Mouse (Mus musculus) frontal cortex, postnatal 14 days (tissue): ENCODE measurements around the gene Ccdc177.
A peak's percentile ranks its signal among the peaks of the same experiment; 100 is the strongest.
"Not testable (repeated sequence)": the region's sequence is repeated elsewhere in the genome, so short reads cannot be mapped to it uniquely, and the experiment has no call there.

ENCODE experiments used
- DNase-seq, 2 experiments: peaks; one replicate each; pipeline ENCODE4 v3.0.0; 2022; ENCODE audit warnings: low spot score in 2 of 2

Gene Ccdc177

DNA sequence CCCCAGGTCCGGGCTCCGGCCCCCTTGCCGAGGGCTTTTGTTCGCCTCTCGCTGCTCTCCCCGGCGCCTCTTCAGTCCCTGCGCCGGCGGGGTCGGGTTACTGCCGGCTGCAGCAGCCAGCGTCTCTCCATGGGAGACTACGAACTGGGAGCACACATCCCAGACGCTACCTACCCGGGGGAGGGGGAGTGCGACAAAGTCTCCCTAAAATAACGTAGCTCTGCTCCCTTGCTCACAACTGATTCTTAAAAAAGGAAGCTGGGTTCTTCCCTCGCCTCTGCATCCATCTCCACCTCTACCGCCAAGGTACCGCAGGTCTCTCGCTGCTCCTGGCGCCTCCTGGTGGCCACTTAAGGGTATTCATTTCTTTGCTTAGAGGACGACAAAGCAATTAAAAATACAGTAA is at the start of gene Ccdc177:
TSS of gene Ccdc177 (minus strand) at position 292 of the 406 bp plus-strand sequence.
- DNase-seq, result peak; percentile 71 to 81

DNA sequence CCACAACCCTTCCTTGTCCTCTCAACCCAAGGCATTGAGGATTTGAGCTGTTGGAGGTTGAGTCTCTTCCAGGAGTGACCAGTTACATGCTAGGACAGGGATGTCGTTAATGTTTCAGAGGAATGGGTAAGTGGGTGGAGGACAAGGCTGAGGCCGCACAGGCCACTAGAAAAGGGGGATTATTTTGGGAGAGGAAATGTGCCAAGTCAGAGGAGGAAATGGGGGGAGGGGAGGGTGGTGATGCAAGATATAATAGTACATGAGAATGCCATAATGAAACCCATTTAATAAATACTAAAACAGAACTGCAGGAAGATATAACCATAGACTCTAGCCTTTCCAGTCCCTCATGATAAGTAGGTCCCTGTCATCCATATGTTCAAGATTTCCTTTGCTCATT is 49.5 kb upstream of the Ccdc177 start:
- DNase-seq, result no peak

DNA sequence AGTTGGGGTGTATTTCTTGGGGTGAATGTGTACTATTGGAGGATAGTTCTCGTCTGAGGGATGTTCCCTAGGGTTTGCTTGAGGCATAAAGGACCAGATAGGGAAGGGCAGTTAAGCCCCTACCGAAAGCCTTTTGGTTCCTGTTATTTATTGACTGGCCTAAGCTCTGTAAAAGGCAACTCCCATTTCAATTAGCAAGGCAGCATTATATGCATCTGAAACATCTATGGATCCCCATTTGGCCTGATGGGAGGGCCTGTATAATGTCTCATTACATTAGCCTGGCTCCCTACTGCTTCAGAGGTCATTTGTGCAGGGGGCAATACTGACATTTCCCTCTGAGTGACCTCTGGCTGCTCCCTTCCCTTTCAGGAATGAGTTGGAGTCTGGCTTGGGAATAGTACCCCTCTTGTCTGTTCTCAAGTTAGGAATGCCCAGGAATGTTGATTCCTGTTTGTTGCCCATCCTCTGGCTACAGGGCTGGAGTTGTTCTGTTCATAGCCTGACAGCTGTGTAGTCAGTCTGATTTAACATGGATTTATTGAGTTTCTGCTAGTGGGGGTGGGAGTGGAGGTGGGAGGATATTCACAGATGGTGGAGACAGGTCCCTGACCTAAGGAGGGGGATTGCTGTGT is 47.1 kb upstream of the Ccdc177 start:
- no peak for DNase-seq

DNA sequence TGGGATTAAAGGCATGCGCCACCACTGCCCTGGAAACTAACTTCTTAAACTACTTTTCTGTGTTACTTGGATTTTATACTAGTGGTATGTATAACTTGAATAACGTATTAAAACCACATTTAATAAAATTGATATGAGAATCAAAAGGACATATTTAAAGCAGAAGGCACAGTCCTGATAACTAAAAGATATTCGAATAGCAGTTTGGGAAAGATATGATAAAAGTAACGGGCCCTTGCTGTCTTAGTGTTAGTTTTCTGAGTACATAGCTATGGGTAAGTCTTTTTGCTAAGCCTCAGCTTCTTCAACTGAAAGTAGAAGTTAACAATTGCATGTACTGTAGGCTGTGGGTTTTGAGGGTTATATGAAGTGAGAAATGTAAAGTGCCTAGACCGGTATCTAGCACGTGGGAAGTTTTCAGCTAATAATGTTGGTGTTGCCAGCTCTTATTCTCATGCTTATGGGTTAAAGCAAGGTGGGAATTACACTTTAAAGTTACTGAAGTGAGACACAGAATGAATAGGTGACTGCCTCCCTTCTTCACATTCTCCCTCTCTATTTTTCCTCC is 44.5 kb upstream of the Ccdc177 start:
- no peak for DNase-seq

DNA sequence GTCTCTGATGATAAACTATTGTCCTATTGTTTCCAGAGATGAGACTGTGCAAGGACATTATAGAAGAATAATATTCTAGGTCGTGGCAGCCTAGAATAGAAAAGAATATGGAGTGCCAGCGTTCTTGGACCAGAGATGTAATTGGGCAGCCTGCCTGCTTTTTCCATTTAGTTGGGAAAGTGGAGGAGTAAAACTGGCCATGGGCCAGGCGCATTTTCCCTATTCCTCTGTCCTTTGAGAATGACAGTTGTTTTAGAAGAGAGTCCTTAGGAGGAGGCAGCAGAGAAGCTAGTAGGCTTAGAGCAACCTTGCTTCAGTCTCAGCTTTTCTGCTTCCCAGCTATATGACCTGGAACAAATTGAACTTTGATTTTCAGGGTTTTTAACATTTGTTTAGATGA is 43.4 kb upstream of the Ccdc177 start:
- peak; percentile 53 to 67 for DNase-seq

DNA sequence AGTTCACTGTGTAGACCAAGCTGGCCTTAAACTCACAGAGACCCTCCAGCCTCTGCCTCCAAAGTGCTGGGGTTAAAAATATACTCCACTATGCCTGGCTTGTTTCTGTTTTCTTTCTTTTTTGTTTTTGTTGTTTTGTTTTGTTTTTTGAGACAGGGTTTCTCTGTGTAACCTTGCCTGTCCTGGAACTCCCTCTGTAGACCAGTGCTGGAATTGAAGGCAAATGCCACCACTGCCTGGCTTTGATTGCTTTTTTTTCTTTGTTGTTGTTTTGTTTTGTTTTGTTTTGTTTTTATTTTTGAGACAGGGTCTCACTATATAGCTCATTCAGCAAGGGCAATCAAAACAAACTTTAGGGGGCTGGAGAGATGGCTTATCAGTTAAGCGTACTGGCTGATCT is 41.0 kb upstream of the Ccdc177 start:
- DNase-seq, result no peak

DNA sequence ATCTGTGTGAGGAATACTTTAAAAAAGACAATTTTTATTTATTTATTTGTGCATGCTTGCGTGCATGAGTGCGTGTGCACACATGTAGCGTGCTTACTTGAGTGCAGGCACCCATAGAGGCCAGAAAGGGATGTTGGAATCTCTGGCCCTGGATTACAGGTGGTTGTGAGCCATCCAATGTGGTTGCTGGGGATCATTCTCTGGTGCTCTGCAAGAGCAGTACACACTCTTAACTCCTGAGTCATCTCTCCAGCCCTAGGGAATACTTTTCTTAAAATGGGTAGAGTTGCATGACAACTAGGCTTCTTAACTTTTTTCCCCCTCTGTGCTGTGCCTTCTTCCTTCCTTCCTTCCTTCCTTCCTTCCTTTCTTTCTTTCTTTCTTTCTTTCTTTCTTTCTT is 39.7 kb upstream of the Ccdc177 start:
- no peak for DNase-seq

DNA sequence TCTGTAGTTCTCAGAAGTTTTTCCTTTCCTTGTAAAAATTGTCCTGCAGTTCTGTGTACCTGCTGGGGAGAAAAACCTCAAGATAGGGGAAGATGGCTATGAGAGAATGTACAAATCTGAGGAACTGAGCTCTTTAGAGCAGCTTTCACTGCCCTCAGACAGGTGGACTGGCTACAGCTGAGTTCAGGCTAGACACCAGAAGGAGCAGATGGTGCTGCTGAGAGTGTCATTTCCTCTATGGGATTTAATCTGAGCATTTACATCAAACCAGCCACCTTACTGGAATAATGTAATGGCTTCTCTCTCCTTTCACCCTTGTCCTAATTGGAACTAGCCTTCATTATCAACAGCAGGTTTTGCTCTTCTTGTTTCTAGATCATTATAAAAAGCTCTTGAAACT is 37.8 kb upstream of the Ccdc177 start:
- no peak for DNase-seq

DNA sequence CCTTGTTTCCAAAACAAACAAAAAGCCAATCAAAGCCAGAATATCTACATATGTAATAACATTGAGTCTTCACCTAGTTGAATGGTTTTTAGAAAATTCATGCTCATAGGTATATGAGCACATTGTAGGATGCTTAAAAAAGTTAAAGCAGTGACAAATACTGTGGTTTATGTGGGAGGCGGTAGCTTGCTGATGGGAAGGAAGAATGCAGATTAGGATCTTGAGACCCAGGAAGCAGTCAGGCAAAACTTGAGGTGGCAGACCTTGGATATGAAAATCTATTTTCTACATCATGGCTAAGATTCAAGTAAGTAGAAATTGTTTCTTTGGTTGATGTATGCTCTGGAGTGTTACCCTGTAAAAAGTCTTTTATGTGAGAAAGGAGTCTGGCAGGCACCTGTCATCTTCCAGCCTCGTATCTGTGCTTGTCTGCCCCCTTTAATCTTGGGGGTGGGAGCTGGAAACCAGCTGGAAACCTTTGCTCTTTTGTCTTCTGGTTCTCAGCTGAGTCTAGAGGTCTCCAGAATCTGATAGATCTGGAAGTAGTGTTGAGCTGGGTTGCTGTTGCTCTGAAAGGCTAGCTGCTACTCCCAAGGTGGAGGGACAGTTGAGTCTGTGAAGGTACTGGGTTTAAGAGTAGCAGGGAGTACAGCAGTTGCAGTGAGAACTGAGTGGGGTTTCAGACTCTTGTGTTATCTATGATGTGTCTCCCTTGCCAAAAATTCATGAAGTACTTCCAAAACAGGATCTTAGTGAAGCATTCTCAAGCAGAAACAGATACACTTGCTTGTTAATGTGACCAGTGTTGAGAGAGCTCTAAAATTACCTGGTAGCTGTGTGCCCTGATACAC is 34.7 kb upstream of the Ccdc177 start:
- DNase-seq, result no peak

DNA sequence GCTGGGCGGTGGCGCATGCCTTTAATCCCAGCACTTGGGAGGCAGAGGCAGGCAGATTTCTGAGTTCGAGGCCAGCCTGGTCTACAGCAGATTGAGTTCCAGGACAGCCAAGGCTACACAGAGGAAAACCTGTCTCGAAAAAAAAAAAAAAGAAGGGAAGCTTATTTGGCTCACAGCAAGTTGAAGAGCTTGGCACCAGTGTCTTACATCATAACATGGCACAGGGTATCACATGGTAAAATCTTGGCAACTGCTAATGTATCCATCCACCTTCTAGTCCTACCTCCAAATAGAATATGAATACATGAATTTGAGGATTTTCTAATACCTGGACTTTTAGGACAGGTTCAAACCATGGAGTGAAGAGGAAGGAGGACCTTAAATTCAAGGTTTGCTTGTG is 34.0 kb upstream of the Ccdc177 start:
- DNase-seq, result no peak

DNA sequence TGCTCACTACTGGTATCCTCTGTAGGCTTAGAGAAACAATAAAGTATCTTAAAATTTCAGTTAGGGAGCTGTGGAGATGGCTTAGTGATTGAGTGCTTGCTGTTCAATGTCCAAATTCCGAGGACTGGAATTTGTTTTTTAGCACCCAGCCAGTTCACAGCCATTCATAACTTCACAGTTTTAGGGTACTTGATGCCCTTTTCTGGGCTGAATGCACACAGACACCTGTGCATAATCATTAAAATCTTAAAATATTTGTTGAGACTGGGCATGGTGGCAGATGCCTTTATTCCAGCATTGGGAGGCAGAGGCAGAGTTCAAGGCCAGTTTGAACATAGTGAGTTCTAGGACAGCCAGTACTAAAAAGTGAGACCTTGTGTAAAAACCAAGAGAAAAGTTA is 33.0 kb upstream of the Ccdc177 start:
- DNase-seq, result no peak

DNA sequence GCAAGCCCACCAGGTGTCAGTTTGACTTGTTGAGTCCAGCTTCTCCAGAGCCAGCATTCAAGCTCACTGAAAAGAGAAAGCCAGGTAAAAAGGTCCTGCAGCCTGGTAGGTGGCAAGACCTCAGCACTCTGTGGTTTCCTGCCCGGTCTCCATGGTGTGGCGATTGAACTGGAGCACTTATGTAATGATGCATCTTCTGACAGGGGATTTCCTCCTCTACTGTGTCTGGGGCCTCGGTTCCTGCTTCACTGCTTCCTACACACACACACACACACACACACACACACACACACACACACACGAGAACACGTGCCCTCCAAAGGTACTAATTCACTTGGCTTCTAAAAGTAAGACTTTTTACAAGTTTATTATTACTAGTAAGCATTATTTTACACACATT is 32.4 kb upstream of the Ccdc177 start:
- DNase-seq, result no peak

DNA sequence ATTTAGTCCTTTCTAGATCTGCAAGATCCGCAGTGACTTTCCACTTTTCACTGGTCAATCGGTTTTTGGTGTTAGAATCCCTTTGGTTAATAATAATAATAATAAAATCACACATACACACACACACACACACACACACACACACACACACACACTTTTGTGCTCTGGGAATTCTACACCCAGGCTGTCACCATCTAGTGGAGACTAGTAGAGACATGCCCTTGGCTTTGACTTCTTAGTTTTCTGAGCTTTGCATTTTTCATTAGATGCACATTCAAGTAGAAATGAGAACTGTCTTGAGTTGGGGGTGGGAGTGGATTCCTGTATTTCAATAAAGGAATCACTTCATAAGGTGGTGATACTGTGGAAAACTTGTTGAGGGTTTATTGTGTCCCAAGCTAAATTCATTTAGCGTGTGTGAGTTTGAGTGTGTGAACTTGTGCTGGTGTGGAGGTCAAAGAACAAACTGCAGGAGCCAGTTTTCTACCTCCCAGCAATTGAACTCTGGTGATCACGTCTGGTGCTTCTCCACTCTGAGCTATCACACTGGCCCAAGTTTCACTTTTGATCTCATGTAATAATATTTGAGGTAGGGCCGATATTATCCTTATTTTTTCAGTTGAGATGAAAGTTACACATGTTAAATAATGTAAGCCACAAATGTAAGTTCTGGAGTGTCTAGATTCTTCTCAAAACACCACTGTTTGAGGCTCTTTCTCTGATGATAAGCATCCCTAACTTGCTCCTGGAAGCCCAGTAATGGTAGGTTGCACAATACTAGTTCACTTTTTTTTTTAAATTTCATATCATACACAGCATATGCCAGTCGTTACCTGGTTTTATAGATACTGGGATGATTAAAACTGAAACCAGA is 31.3 kb upstream of the Ccdc177 start:
- no peak for DNase-seq

DNA sequence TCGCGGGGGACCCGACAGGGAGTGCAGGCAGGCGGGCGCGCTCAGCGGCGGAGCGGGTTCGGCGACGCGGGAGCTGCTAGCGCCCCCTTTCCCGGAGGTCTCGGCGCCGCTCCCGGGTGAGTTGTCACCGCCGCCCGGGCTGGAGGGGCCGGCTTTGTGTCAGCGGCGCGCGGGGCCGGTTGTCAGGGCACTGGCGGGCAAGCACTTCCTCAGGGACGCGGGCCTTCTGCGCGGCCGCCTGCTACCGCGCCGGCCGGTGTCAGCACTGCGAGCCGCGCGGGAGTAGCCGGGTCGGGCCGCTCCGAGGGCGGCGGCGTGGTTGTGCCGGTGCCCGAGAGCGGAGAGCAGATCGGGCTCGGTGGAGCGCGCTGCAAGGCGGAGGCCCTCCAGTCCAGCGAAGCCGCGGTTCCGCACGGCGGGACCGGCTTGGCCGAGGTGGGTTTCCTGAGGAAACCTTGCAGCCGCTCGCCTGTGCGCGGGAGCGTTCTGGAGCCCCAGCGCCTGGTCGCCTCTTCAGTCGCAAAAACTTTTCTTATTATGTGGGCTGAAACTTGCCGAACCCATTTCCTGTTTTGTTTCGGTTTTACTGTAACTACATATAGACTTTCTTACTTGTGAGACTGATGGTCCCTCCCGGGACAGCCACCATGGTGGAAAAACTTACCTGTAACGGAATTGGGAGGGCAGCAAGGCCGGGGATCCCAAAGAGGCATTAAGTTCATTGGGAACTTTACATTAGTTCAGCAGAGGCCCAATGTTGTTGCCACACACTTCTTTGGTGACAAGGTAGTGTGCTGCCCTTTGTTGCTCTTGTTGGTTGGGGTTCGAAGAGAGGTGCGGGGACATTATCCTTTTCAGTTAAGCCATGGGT is 30.4 kb upstream of the Ccdc177 start:
- peak in 1 of 2 experiments; percentile 20 for DNase-seq

DNA sequence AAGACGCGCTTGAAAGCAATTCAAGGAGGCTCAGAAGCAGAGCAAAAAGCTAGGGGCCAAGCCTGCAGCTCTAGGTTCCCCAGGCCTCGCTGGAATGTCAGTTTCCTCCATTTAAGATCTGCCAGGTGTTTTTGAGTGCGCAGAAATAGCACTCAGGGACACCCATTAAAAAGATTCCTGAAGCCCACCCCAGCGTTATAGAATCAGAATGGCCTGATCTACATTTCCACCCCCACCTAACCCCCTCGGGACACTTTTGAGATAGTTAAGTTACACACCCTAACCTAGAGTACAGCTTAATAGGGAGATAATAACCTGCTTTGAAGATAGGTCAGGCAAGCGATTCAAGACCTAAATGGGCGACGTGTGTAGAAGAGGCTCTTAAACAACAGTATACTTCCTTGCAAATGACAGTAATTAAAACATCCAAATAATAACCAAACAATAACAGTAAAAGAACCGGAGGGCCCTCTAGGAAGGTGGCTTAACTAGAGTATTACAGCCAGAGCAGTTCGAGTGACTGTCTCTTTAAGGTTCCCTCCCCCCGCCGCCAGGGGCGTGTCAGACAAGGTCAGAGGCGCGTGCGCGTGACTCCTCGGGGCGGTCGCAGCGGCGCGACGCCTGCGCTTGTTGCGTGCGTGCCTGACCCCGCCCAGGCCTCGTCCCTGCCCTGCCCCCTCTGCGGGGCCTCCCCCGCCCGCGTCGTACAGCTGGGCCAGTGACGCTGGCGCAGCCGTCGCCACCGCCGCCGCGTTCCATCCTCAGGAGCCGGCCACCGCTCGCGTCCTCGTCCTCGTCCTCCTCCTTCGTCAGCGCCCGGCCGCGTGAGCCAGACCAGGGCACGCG is 29.6 kb upstream of the Ccdc177 start, which contains the start of gene Susd6:
TSS of gene Susd6 (plus strand) at position 662 of the 846 bp plus-strand sequence.
- DNase-seq, result peak; percentile 96 to 98

DNA sequence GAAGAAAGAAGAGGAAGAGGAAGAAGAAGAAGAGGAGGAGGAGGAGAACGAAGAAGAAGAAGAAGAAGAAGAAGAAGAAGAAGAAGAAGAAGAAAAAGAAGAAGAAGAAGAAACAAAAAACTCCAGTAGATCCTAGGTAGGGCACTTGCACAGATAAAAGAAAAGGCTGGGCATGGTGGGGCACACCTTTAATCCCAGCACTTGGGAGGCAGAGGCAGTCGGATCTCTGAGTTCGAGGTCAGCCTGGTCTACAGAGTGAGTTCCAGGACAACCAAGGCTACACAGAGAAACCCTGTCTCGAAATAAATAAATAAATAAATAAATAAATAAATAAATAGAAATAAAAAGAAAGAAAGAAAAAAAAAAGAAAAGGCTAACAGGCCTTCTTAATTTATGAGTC is 28.8 kb upstream of the Ccdc177 start:
- DNase-seq, result not testable (repeated sequence)

DNA sequence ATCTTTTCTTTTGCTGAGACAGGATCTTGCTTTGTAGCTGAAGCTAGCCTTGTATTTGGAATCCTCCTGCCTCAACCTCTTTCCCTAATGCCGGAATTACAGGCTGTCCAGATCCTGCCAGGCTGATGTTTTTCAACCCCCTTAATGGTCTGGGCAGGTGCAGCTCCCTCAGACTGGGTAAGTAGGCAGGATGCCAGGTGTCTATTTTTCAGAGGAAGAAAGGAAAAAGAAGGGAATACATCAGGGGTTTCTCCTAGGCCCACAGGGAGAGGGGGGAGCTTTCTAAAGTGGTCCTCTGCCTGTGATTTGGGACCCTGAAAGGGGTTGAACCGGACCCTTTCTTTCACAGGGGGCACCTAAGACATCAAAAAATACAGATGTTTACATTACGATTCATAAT is 27.7 kb upstream of the Ccdc177 start:
- DNase-seq, result no peak

DNA sequence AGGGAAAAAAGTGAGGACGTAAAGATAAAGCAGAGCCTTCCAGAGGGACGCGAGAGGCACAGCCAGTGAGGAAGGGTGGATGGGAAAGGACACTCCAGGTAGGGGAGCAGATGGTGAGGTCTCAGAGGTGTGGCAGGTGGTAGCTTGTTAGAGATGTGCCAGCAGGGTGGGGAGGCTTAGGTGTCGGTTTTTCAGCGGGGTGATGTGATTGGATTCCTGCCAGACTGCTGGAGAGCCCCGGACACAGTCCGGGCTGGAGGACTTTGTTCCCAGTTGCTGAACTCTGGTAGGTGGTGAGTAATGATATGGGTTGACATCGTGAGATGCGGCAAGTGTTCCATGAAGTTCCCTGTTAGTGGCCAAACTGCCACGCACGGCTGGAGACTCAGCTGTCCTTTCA is 27.1 kb upstream of the Ccdc177 start:
- no peak for DNase-seq

DNA sequence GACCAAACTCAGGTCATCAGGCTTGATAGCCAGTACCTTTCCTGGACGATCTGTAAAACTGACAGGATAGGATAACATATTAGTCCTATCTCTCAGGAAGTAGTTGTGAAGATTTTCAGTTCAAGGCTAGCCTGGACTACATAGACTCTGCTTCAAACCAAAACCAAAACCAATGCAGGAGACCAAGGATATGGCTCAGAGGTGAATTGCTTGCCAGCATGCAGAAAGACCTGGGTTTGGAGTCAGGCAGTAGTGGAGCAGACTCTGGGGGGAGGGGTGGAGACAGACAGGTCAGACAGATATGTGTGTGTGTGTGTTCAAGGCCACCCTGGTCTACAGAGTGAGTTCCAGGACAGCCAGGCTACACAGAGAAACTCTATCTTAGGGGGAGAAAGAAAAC is 26.1 kb upstream of the Ccdc177 start:
- DNase-seq, result no peak

DNA sequence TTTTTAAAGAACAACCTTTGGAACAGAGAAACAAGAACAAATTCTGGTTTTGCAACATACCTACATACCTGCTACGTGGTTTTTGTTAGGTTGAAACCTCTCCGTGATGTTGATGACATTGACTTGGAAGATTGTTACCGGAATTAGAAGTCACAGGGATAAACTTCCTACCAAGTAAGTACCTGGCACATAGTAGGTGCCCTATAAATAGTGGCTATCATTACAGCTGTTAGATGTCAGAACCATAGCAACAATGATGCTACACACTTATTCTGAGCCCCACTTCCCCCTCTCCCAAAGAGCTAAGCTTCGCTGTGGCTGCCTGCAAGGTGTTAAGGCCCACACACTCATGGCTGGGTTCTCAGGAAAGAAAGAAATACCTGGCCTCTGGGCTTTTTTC is 25.1 kb upstream of the Ccdc177 start:
- no peak for DNase-seq
